Mouse (Mus musculus): Measurements from ENCODE around the gene Fktn. TPM values are rescaled to one million over a fixed set of nuclear protein-coding genes. Genes with fewer than 3 reads are reported as not detected.
"Not testable (repeated sequence)": the region's sequence is repeated elsewhere in the genome, so short reads cannot be mapped to it uniquely, and the experiment has no call there.

Gene Fktn
- polyA plus RNA-seq, 1 experiment, result 23.5 TPM

- H3K4me3 ChIP-seq (ENCODE audit: insufficient read depth, low read length), result no peak overlapping the region
- no peak overlapping the region for H3K27ac ChIP-seq (ENCODE audit: insufficient read depth, low read length)
- no peaks in the 10 kb centered on the region for H3K4me1 ChIP-seq (ENCODE audit: control insufficient read depth, insufficient read depth, low read length)
- TF ChIP-seq POLR2A (IDR thresholded peaks at IDR 0.05; ENCODE audit: extremely low read depth, insufficient read depth, low read length) (no peak), CTCF (IDR thresholded peaks at IDR 0.05; ENCODE audit: extremely low read depth, insufficient read depth, low read length) (no peak)
Measured at GRCm38 (mm10) chr4:53794257-53794966, 80.6 kb downstream of the Fktn start.

DNA sequence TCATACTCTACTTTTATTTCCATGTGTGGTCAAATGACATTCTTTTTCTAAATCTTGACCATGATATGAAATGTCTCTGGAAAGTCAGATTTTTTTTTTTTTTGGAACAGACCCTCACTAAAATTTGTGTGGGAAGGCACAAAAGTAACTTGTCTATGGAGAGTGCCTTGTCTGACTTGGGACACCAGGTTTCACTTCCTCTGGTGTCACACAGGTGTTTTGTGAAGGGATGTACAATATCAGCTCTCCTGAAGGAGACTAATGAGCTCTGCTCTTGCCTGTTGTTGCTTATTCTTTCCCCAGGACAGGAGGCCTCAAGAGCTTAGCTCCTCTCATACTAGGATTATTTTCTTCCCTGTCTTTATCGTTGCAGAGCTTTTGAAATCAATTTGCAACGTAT is 81.3 kb downstream of the Fktn start:
- H3K4me3 ChIP-seq (ENCODE audit: insufficient read depth, low read length), result no peak overlapping the region
- TF ChIP-seq POLR2A (IDR thresholded peaks at IDR 0.05; ENCODE audit: extremely low read depth, insufficient read depth, low read length), result no peak
- no peak for TF ChIP-seq CTCF (IDR thresholded peaks at IDR 0.05; ENCODE audit: extremely low read depth, insufficient read depth, low read length)
- H3K27ac ChIP-seq (ENCODE audit: insufficient read depth, low read length), result no peak overlapping the region
- H3K4me1 ChIP-seq (ENCODE audit: control insufficient read depth, insufficient read depth, low read length), result no peaks in the 10 kb centered on the region

- no peak overlapping the region for H3K27ac ChIP-seq (ENCODE audit: insufficient read depth, low read length)
- H3K4me1 ChIP-seq (ENCODE audit: control insufficient read depth, insufficient read depth, low read length), result no peaks in the 10 kb centered on the region
- H3K4me3 ChIP-seq (ENCODE audit: insufficient read depth, low read length), result no peak overlapping the region
- TF ChIP-seq CTCF (IDR thresholded peaks at IDR 0.05; ENCODE audit: extremely low read depth, insufficient read depth, low read length), result no peak
- TF ChIP-seq POLR2A (IDR thresholded peaks at IDR 0.05; ENCODE audit: extremely low read depth, insufficient read depth, low read length), result no peak
Measured at GRCm38 (mm10) chr4:53795706-53796105, 81.9 kb downstream of the Fktn start.

DNA sequence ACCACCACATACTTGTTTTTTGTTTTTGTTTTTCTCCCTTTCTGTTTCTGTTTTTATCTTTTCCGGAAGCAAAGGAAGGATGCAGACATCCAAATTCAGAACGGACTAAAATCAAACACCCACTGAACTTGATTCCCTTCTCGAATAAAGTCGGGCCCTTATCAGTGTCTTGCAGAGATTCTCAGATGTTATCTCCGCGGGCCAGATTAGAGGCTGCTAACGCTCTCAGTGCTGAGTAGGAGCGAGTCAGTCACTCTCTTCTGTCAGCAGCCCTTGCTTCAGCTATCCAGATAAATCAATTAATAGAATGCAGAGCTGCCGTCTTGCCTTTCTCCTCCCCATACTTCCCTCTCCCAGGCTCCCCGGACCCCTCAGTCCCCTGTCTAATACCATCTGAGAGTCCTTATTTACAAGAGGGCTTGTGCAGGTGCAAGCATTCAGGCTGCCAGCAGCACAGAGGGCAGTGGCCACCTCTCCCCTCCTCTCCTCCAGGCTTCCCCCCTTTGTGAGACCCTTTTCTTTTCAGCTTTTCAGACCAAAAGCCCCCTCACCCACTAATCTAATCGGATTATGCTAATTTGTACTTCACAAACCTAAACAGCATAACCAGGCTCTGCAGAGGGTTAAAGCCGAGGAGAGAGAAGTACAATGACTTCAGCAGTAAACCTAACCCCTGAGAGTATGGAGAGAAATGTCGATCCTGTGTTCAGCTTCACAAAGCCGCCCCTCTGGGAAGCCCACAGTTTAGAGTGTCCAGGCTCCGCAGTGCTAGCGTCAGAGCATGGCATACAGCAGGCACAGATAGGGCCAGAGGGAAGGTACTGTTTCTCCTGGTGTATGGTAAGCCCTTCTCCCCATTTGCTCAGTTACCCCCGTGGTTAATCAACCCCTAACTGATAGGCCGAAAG is 83.3 kb downstream of the Fktn start:
- Histone ChIP-seq H3K4me3 (ENCODE audit: insufficient read depth, low read length) (no peak overlapping the region), H3K27ac (ENCODE audit: insufficient read depth, low read length) (no peak overlapping the region), H3K4me1 (ENCODE audit: control insufficient read depth, insufficient read depth, low read length) (no peaks in the 10 kb centered on the region)
- no peak for TF ChIP-seq POLR2A (IDR thresholded peaks at IDR 0.05; ENCODE audit: extremely low read depth, insufficient read depth, low read length)
- TF ChIP-seq CTCF (IDR thresholded peaks at IDR 0.05; ENCODE audit: extremely low read depth, insufficient read depth, low read length), result no peak

GRCm38 (mm10) chr4:53798896-53799676 is 85.3 kb downstream of the Fktn start:
- Histone ChIP-seq H3K4me1 (ENCODE audit: control insufficient read depth, insufficient read depth, low read length) (no peaks in the 10 kb centered on the region), H3K4me3 (ENCODE audit: insufficient read depth, low read length) (no peak overlapping the region), H3K27ac (ENCODE audit: insufficient read depth, low read length) (no peak overlapping the region)
- TF ChIP-seq POLR2A (IDR thresholded peaks at IDR 0.05; ENCODE audit: extremely low read depth, insufficient read depth, low read length) (no peak), CTCF (IDR thresholded peaks at IDR 0.05; ENCODE audit: extremely low read depth, insufficient read depth, low read length) (no peak)

DNA sequence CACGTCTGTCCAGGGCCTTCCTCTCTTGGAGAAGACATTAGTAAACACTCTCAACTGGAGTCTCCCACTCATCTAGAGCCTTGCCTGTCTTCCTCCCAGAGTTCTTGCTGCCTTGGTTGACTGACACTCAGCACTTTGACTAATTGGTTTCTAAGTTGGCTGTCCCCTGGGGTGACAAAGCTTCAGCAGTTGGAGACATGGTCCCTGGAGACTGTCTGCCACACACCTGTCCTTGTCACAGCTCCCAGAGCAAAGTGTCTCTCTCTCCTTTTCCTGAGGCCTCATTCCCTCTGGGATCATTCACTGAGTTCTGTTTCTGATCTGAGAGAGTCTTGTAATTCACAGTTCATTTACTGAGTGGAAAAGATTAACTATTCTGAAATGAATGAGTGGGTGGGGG is 86.0 kb downstream of the Fktn start:
- H3K4me1 ChIP-seq (ENCODE audit: control insufficient read depth, insufficient read depth, low read length), result no peaks in the 10 kb centered on the region
- TF ChIP-seq POLR2A (IDR thresholded peaks at IDR 0.05; ENCODE audit: extremely low read depth, insufficient read depth, low read length), result no peak
- TF ChIP-seq CTCF (IDR thresholded peaks at IDR 0.05; ENCODE audit: extremely low read depth, insufficient read depth, low read length), result no peak
- no peak overlapping the region for H3K27ac ChIP-seq (ENCODE audit: insufficient read depth, low read length)
- no peak overlapping the region for H3K4me3 ChIP-seq (ENCODE audit: insufficient read depth, low read length)

DNA sequence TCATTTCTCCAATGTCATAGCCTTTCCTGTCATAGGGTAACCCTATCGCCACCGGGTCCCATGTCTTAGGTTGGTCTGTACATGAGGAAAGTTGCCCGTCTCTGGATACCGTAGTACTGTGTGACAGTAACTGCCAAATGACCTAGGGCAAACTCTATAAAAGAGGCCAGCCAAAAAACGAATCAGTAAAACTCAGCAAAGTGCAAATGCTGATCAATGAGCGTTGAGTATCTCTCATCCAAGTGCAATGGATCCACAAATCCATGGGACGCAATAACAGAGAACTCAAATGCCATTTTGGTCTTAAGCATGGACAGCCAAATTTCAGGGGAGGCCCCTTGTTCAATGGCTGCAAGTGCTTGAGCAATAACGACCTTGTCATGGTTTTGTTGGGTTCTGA is 89.9 kb downstream of the Fktn start:
- H3K4me3 ChIP-seq (ENCODE audit: insufficient read depth, low read length); H3K27ac ChIP-seq (ENCODE audit: insufficient read depth, low read length); H3K4me1 ChIP-seq (ENCODE audit: control insufficient read depth, insufficient read depth, low read length): not testable (repeated sequence)

GRCm38 (mm10) chr4:53806428-53806827 is 92.6 kb downstream of the Fktn start:
- not testable (repeated sequence) for H3K4me3 ChIP-seq (ENCODE audit: insufficient read depth, low read length); H3K27ac ChIP-seq (ENCODE audit: insufficient read depth, low read length); H3K4me1 ChIP-seq (ENCODE audit: control insufficient read depth, insufficient read depth, low read length)

DNA sequence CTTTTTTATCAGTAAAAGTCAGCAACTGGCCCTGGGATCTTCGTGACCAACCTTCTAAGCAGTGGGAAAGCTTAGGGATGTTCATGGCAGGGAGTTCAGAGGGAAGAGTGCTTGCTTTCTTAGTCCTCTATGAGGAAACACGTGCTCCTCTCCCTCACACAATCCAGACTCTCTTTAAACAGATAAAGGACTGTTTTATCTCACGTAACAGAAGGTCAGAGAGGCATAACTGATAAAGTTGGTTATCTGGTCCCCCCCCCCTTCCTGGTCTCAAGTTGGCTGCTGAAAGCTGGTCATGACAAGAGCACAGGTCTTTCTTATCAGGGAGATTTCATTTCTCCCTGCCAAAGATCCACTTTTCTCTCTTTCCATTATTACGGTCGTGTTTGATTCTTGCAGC is 104.5 kb downstream of the Fktn start:
- TF ChIP-seq CTCF (IDR thresholded peaks at IDR 0.05; ENCODE audit: extremely low read depth, insufficient read depth, low read length) (no peak), POLR2A (IDR thresholded peaks at IDR 0.05; ENCODE audit: extremely low read depth, insufficient read depth, low read length) (no peak)
- H3K4me3 ChIP-seq (ENCODE audit: insufficient read depth, low read length), result no peak overlapping the region
- H3K4me1 ChIP-seq (ENCODE audit: control insufficient read depth, insufficient read depth, low read length), result no peaks in the 10 kb centered on the region
- H3K27ac ChIP-seq (ENCODE audit: insufficient read depth, low read length), result no peak overlapping the region
